Mouse (Mus musculus) stomach, embryonic 16.5 days (tissue): ENCODE measurements at regions not wholly inside any gene's neighbourhood (a gene's known extent, or its start where the extent isn't known, plus 50 kb on each side); places are given as distances from the start of the nearest gene placed in this dataset.

ENCODE experiments used
- ATAC-seq: fragments of 200-750 bp; cut with Nextera tagmentation; 2 replicates; pipeline ENCODE4 v1.8.0; 2017; ENCODE audit warnings: moderate number of reproducible peaks, moderate TSS enrichment; ENCODE audit not compliant: insufficient read depth, low FRiP score
- H3K27ac ChIP-seq: fragments of 300-500 bp; sonication (generic); 2 replicates; pipeline ENCODE4 v1.5.1; 2014; ENCODE audit warnings: low read length
- H3K27me3 ChIP-seq: fragments of 300-500 bp; sonication (generic); 2 replicates; pipeline ENCODE4 v1.6.1; 2014; ENCODE audit warnings: low read length, control low read depth, mixed read lengths; ENCODE audit not compliant: control insufficient read depth, insufficient read depth
- H3K36me3 ChIP-seq: fragments of 300-500 bp; sonication (generic); 2 replicates; pipeline ENCODE4 v1.6.1; 2014; ENCODE audit warnings: low read length; ENCODE audit not compliant: control insufficient read depth, insufficient read depth
- H3K4me1 ChIP-seq: fragments of 300-500 bp; sonication (generic); 2 replicates; pipeline ENCODE4 v1.6.1; 2014; ENCODE audit warnings: low read length, control low read depth, mixed read lengths; ENCODE audit not compliant: control insufficient read depth, insufficient read depth
- H3K4me2 ChIP-seq: fragments of 300-500 bp; sonication (generic); 2 replicates; pipeline ENCODE4 v1.6.1; 2014; ENCODE audit warnings: low read depth, low read length, mixed read lengths
- H3K4me3 ChIP-seq: fragments of 300-500 bp; sonication (generic); replicated peaks from 2 replicates; pipeline ENCODE4 v1.5.1; 2014; ENCODE audit warnings: mild to moderate bottlenecking, low read length
- H3K9ac ChIP-seq: fragments of 300-500 bp; sonication (generic); 2 replicates; pipeline ENCODE4 v1.6.1; 2014; ENCODE audit warnings: low read length
- H3K9me3 ChIP-seq: fragments of 300-500 bp; sonication (generic); replicated peaks from 2 replicates; pipeline ENCODE4 v1.6.1; 2016; ENCODE audit warnings: low read length, control low read depth; ENCODE audit not compliant: control insufficient read depth
- WGBS: fragments of 180-500 bp; shearing (Covaris S2); extraction: QIAGEN DNeasy Blood & Tissue Kit; methylation state at CpG from one replicate; pipeline ENCODE4 v1.1.7; 2014; 5-methylcytosine and 5-hydroxymethylcytosine counted together

GRCm38 (mm10) chr5:126105446-126105845 is 573.9 kb downstream of the Tmem132b start:
- Histone ChIP-seq H3K4me2 (no peak overlapping the region), H3K4me1 (no peaks in the 10 kb centered on the region), H3K9ac (no peak overlapping the region), H3K27ac (no peak overlapping the region), H3K9me3 (no peaks in the 10 kb centered on the region), H3K27me3 (no peaks in the 10 kb centered on the region), H3K4me3 (no peak overlapping the region), H3K36me3 (no peaks in the 10 kb centered on the region)
- no peak for ATAC-seq
- 83% methylated on average over 1 of the region's 1 CpGs for WGBS

DNA sequence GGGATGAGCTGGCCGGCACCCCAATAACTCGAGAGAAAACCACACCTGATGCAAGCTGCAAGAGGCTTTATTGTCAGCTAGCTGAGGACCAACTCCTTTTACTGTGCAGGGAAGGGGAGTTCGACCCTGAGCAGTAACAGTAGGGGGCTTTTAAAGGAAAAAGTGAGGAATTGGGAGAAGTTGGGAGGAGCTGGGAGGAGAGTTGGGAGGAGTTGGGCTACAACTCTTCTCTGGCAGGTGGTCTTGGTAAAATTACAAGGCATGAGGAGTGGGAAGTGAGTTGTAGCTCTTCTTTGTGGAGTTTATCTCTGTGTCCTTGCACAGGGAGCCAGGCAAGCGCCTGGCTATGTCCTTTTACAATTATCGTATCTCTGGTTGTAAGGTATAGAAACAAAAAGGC is 575.4 kb downstream of the Tmem132b start:
- Histone ChIP-seq H3K36me3 (no peaks in the 10 kb centered on the region), H3K27ac (no peak overlapping the region), H3K9ac (no peak overlapping the region), H3K4me1 (no peaks in the 10 kb centered on the region), H3K27me3 (no peaks in the 10 kb centered on the region), H3K9me3 (no peaks in the 10 kb centered on the region), H3K4me3 (no peak overlapping the region), H3K4me2 (no peak overlapping the region)
- 77% methylated on average over 5 of the region's 5 CpGs for WGBS
- no peak for ATAC-seq

GRCm38 (mm10) chr5:126108837-126109236 is 577.3 kb downstream of the Tmem132b start:
- H3K4me2 ChIP-seq: no peak overlapping the region
- no peaks in the 10 kb centered on the region for H3K27me3 ChIP-seq
- H3K4me1 ChIP-seq: no peaks in the 10 kb centered on the region
- H3K27ac ChIP-seq: no peak overlapping the region
- WGBS: 55% methylated on average over 3 of the region's 3 CpGs
- H3K4me3 ChIP-seq: no peak overlapping the region
- ATAC-seq: no peak
- no peaks in the 10 kb centered on the region for H3K36me3 ChIP-seq
- H3K9ac ChIP-seq: no peak overlapping the region
- H3K9me3 ChIP-seq: no peaks in the 10 kb centered on the region

DNA sequence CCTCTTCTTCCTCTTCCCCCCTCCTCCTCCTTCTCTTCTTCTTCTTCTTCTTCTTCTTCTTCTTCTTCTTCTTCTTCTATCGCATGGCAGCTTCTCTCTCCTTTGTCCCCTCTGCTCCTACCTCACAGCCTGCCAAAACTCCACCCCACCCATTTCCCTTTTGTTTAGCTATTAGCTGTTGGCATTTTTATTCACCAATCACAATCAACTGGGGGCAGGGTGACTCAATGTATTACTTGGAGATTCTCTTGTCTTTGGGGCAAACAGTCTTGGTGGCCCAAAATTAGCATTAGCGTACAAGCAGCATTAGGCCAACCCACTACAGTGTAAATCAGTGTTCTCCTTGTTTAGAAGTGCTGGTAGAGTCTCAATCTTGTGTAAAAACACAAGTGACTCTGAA is 585.7 kb downstream of the Tmem132b start:
- H3K27ac ChIP-seq: no peak overlapping the region
- H3K4me1 ChIP-seq: no peaks in the 10 kb centered on the region
- no peak overlapping the region for H3K4me2 ChIP-seq
- no peak for ATAC-seq
- no peak overlapping the region for H3K4me3 ChIP-seq
- H3K9ac ChIP-seq: no peak overlapping the region
- WGBS: 88% methylated on average over 2 of the region's 2 CpGs
- no peaks in the 10 kb centered on the region for H3K9me3 ChIP-seq
- H3K27me3 ChIP-seq: no peaks in the 10 kb centered on the region
- no peaks in the 10 kb centered on the region for H3K36me3 ChIP-seq

- H3K36me3 ChIP-seq: no peaks in the 10 kb centered on the region
- H3K27me3 ChIP-seq: no peaks in the 10 kb centered on the region
- no peaks in the 10 kb centered on the region for H3K9me3 ChIP-seq
- H3K4me2 ChIP-seq: no peak overlapping the region
- H3K9ac ChIP-seq: no peak overlapping the region
- no peaks in the 10 kb centered on the region for H3K4me1 ChIP-seq
- no peak overlapping the region for H3K27ac ChIP-seq
- 47% methylated on average over 5 of the region's 5 CpGs for WGBS
- H3K4me3 ChIP-seq: no peak overlapping the region
- ATAC-seq: no peak
These were observed 586.4 kb downstream of the Tmem132b start for GRCm38 (mm10) chr5:126117906-126118521.

- Histone ChIP-seq H3K4me2 (no peak overlapping the region), H3K9ac (no peak overlapping the region), H3K27me3 (no peaks in the 10 kb centered on the region), H3K9me3 (no peaks in the 10 kb centered on the region), H3K36me3 (no peaks in the 10 kb centered on the region), H3K4me3 (no peak overlapping the region), H3K4me1 (no peaks in the 10 kb centered on the region), H3K27ac (no peak overlapping the region)
- 76% methylated on average over 3 of the region's 3 CpGs for WGBS
- no peak for ATAC-seq
These were observed 587.2 kb downstream of the Tmem132b start for GRCm38 (mm10) chr5:126118731-126119130.

GRCm38 (mm10) chr5:126123216-126123615 is 591.6 kb downstream of the Tmem132b start:
- no peak for ATAC-seq
- H3K4me1 ChIP-seq: no peaks in the 10 kb centered on the region
- H3K27me3 ChIP-seq: no peaks in the 10 kb centered on the region
- no peak overlapping the region for H3K4me3 ChIP-seq
- no peak overlapping the region for H3K4me2 ChIP-seq
- H3K9me3 ChIP-seq: no peaks in the 10 kb centered on the region
- H3K27ac ChIP-seq: no peak overlapping the region
- H3K36me3 ChIP-seq: no peaks in the 10 kb centered on the region
- no peak overlapping the region for H3K9ac ChIP-seq
- 83% methylated on average over 9 of the region's 9 CpGs for WGBS

DNA sequence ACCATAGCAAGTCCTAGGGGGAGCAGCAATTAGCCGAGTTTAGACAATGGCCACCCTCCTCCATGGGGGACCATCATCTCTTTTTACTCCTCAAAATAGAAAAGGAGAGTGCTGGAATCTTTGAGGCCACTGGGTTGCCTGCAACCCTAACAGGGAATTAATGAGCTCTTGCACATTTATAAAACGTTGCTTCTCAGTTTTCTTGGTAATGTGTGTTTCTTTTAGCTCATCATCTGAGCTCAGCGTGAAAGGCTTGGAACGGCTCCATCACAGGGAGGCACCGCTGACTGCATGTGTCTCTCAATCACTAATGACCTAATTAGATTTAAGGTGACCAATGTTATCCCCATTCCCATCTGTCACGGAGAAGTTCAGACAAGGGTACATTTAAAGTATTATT is 595.9 kb downstream of the Tmem132b start:
- Histone ChIP-seq H3K27me3 (no peaks in the 10 kb centered on the region), H3K9me3 (no peaks in the 10 kb centered on the region), H3K27ac (no peak overlapping the region), H3K36me3 (no peaks in the 10 kb centered on the region), H3K4me3 (no peak overlapping the region), H3K4me2 (no peak overlapping the region), H3K9ac (no peak overlapping the region), H3K4me1 (no peaks in the 10 kb centered on the region)
- ATAC-seq: no peak
- 65% methylated on average over 6 of the region's 6 CpGs for WGBS

GRCm38 (mm10) chr5:126148908-126149307 is 617.3 kb downstream of the Tmem132b start:
- Histone ChIP-seq H3K27me3 (no peaks in the 10 kb centered on the region), H3K36me3 (no peaks in the 10 kb centered on the region), H3K9ac (no peak overlapping the region), H3K4me2 (no peak overlapping the region), H3K27ac (no peak overlapping the region), H3K4me1 (no peaks in the 10 kb centered on the region), H3K4me3 (no peak overlapping the region), H3K9me3 (no peaks in the 10 kb centered on the region)
- no peak for ATAC-seq
- WGBS: 90% methylated on average over 2 of the region's 2 CpGs
